Mouse (Mus musculus): Measurements from ENCODE around the gene Foxred2. TPM values are rescaled to one million over a fixed set of nuclear protein-coding genes. Genes with fewer than 3 reads are reported as not detected.

Gene Foxred2
- polyA plus RNA-seq, 1 experiment from 2014 or later = 0.55 TPM

- H3K36me3 ChIP-seq (ENCODE audit: control insufficient read depth, insufficient read depth, low read length) = no peaks in the 10 kb centered on the region
- H3K27ac ChIP-seq (replicated peaks in 1 of 2; ENCODE audit: control insufficient read depth in 1 of 2, insufficient read depth in 1 of 2, low read depth in 2 of 2, low read length in 2 of 2) = no peak overlapping the region
- no peak overlapping the region for H3K9ac ChIP-seq (ENCODE audit: low read length)
Observed at GRCm38 (mm10) chr15:77906545-77906944, 50.0 kb downstream of the Foxred2 start.

GRCm38 (mm10) chr15:77906081-77906480 is 50.4 kb downstream of the Foxred2 start:
- 75% methylated on average over 8 of the region's 8 CpGs for WGBS
- Histone ChIP-seq H3K4me3 (ENCODE audit: control insufficient read depth in 1 of 2, insufficient read depth in 1 of 2, low read depth in 1 of 2, low read length in 2 of 2) (no peak overlapping the region), H3K4me1 (ENCODE audit: control insufficient read depth in 2 of 2, insufficient read depth in 2 of 2, low read length in 2 of 2) (peaks cover 25 to 31% of the 10 kb centered on the region in 2 experiments), H3K4me2 (ENCODE audit: low read length) (peak overlapping the region; percentile 75; the same call in 1 of the 2 replicates), H3K27ac (replicated peaks in 1 of 2; ENCODE audit: control insufficient read depth in 1 of 2, insufficient read depth in 1 of 2, low read depth in 2 of 2, low read length in 2 of 2) (peak overlapping the region in 1 of 2 experiments; percentile 81; a peak in 2 of 4 replicates), H3K36me3 (ENCODE audit: control insufficient read depth, insufficient read depth, low read length) (no peaks in the 10 kb centered on the region), H3K27me3 (ENCODE audit: control insufficient read depth, insufficient read depth, low read length) (no peaks in the 10 kb centered on the region), H3K9ac (ENCODE audit: low read length) (peak overlapping the region; percentile 72; the same call in 1 of the 2 replicates), H3K9me3 (ENCODE audit: control insufficient read depth, low read length) (no peaks in the 10 kb centered on the region)
- ATAC-seq (ENCODE audit: insufficient number of reproducible peaks, insufficient read depth, low FRiP score, low read depth) = no peak

More at GRCm38 (mm10) chr15:77906545-77906944, 50.0 kb downstream of the Foxred2 start:
- WGBS = 47% methylated on average over 10 of the region's 10 CpGs
- Histone ChIP-seq H3K27me3 (ENCODE audit: control insufficient read depth, insufficient read depth, low read length) (no peaks in the 10 kb centered on the region), H3K4me3 (ENCODE audit: control insufficient read depth in 1 of 2, insufficient read depth in 1 of 2, low read depth in 1 of 2, low read length in 2 of 2) (no peak overlapping the region), H3K4me1 (ENCODE audit: control insufficient read depth in 2 of 2, insufficient read depth in 2 of 2, low read length in 2 of 2) (peaks cover 28 to 36% of the 10 kb centered on the region in 2 experiments), H3K9me3 (ENCODE audit: control insufficient read depth, low read length) (no peaks in the 10 kb centered on the region), H3K4me2 (ENCODE audit: low read length) (no peak overlapping the region)
- ATAC-seq (ENCODE audit: insufficient number of reproducible peaks, insufficient read depth, low FRiP score, low read depth) = no peak

- Histone ChIP-seq H3K9me3 (ENCODE audit: control insufficient read depth, low read length) (no peaks in the 10 kb centered on the region), H3K4me3 (ENCODE audit: control insufficient read depth in 1 of 2, insufficient read depth in 1 of 2, low read depth in 1 of 2, low read length in 2 of 2) (peak overlapping the region; percentile 38 to 40), H3K4me1 (ENCODE audit: control insufficient read depth in 2 of 2, insufficient read depth in 2 of 2, low read length in 2 of 2) (peaks cover 20 to 26% of the 10 kb centered on the region in 2 experiments), H3K27ac (replicated peaks in 1 of 2; ENCODE audit: control insufficient read depth in 1 of 2, insufficient read depth in 1 of 2, low read depth in 2 of 2, low read length in 2 of 2) (peak overlapping the region; percentile 72 to 81), H3K36me3 (ENCODE audit: control insufficient read depth, insufficient read depth, low read length) (no peaks in the 10 kb centered on the region), H3K4me2 (ENCODE audit: low read length) (peak overlapping the region; percentile 75), H3K9ac (ENCODE audit: low read length) (peak overlapping the region; percentile 72), H3K27me3 (ENCODE audit: control insufficient read depth, insufficient read depth, low read length) (no peaks in the 10 kb centered on the region)
- 6% methylated on average over 26 of the region's 26 CpGs for WGBS
- peak; percentile 78 for ATAC-seq (ENCODE audit: insufficient number of reproducible peaks, insufficient read depth, low FRiP score, low read depth)
Observed at GRCm38 (mm10) chr15:77905275-77905970, 51.1 kb downstream of the Foxred2 start.

DNA sequence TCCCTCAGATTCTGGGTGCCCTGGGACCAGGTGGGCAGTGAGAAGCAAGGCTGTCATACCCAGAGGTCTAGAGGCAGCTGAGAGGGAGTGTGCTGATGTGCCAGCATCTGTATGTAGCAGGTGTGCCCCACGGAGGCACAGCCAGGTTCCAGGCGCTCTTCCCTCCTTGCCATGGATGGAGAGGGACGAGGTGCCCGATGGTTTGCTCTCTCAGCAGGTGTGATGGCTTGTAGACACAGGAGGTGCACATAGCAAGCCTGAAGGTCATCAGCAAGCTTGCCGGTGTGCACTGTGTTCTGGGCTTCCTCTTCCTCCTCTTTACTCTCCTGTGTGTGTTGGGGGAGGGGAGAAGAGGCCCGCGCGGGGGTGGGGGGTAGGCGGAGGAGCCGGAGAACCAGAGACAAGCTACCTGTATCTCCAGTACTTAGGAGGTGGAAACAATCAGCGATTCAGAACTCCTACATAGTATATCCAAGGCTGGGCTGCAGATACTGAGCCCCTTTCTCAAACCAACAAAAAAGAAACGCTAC is 52.1 kb downstream of the Foxred2 start:
- no peak for ATAC-seq (ENCODE audit: insufficient number of reproducible peaks, insufficient read depth, low FRiP score, low read depth)
- H3K4me1 ChIP-seq (ENCODE audit: control insufficient read depth in 2 of 2, insufficient read depth in 2 of 2, low read length in 2 of 2) = peaks cover 20 to 26% of the 10 kb centered on the region in 2 experiments
- peak overlapping the region; percentile 16; the same call in 1 of the 2 replicates for H3K9ac ChIP-seq (ENCODE audit: low read length)

DNA sequence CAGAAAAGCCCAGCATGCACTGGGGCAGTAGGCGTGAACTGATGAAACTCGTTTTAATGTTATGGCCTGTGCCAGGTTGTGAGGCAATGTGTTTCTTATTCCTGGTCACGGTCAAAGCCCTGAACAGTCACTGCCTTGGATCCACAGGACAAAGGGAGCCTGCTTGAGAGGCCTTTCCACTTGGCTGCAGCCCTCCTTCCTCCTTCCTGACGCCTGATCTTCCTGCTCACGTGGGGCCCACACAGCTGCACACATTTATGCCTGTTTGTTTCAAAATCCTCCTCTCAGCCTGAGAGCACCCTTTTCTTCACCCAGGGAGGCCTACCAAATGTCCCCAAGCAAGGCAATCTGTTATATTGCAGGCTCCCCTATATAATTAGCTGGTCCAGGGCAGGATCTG is 53.3 kb downstream of the Foxred2 start:
- WGBS = 62% methylated on average over 5 of the region's 5 CpGs
- Histone ChIP-seq H3K4me3 (ENCODE audit: control insufficient read depth in 1 of 2, insufficient read depth in 1 of 2, low read depth in 1 of 2, low read length in 2 of 2) (no peak overlapping the region), H3K9me3 (ENCODE audit: control insufficient read depth, low read length) (no peaks in the 10 kb centered on the region), H3K27ac (replicated peaks in 1 of 2; ENCODE audit: control insufficient read depth in 1 of 2, insufficient read depth in 1 of 2, low read depth in 2 of 2, low read length in 2 of 2) (0 out of 4 replicates have a peak overlapping the region, but pooled peaks of 1 of the 2 experiments have one; percentile 16), H3K27me3 (ENCODE audit: control insufficient read depth, insufficient read depth, low read length) (no peaks in the 10 kb centered on the region), H3K4me2 (ENCODE audit: low read length) (no peak overlapping the region), H3K36me3 (ENCODE audit: control insufficient read depth, insufficient read depth, low read length) (no peaks in the 10 kb centered on the region), H3K9ac (ENCODE audit: low read length) (no peak overlapping the region), H3K4me1 (ENCODE audit: control insufficient read depth in 2 of 2, insufficient read depth in 2 of 2, low read length in 2 of 2) (peaks cover 20 to 26% of the 10 kb centered on the region in 2 experiments)
- ATAC-seq (ENCODE audit: insufficient number of reproducible peaks, insufficient read depth, low FRiP score, low read depth) = no peak

More for the DNA sequence above, 52.1 kb downstream of the Foxred2 start:
- H3K27ac ChIP-seq (replicated peaks in 1 of 2; ENCODE audit: control insufficient read depth in 1 of 2, insufficient read depth in 1 of 2, low read depth in 2 of 2, low read length in 2 of 2) = no peak overlapping the region
- H3K27me3 ChIP-seq (ENCODE audit: control insufficient read depth, insufficient read depth, low read length) = no peaks in the 10 kb centered on the region
- H3K9me3 ChIP-seq (ENCODE audit: control insufficient read depth, low read length) = no peaks in the 10 kb centered on the region
- no peak overlapping the region for H3K4me3 ChIP-seq (ENCODE audit: control insufficient read depth in 1 of 2, insufficient read depth in 1 of 2, low read depth in 1 of 2, low read length in 2 of 2)
- H3K36me3 ChIP-seq (ENCODE audit: control insufficient read depth, insufficient read depth, low read length) = no peaks in the 10 kb centered on the region
- peak overlapping the region; percentile 75 for H3K4me2 ChIP-seq (ENCODE audit: low read length)
- 17% methylated on average over 12 of the region's 12 CpGs for WGBS

DNA sequence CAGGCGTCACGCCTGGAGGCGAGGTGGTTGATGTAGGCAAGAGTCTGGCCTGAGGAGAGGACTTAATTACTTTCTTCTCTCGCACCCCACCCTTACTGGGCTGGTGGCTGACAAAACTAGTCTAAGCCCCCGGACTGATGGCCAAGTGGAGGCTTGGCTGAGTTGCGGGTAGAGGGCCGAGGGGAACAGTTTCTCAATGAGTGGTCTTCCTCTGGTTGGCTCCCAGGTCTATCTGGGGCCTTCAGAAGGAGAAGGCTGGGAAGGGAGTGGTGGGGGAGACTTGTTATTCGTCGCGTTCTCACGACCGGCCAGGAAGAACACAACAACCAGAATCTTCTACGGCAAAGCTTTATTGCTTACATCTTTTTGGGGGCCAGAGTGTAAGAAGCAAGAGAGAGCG is 61.6 kb downstream of the Foxred2 start:
- no peaks in the 10 kb centered on the region for H3K27me3 ChIP-seq (ENCODE audit: control insufficient read depth, insufficient read depth, low read length)
- no peak overlapping the region for H3K4me3 ChIP-seq (ENCODE audit: control insufficient read depth in 1 of 2, insufficient read depth in 1 of 2, low read depth in 1 of 2, low read length in 2 of 2)
- 89% methylated on average over 13 of the region's 14 CpGs for WGBS
- H3K9me3 ChIP-seq (ENCODE audit: control insufficient read depth, low read length) = no peaks in the 10 kb centered on the region
- H3K9ac ChIP-seq (ENCODE audit: low read length) = no peak overlapping the region
- peaks cover 0 to 5% of the 10 kb centered on the region in 2 experiments; a peak in 2 of 4 replicates for H3K4me1 ChIP-seq (ENCODE audit: control insufficient read depth in 2 of 2, insufficient read depth in 2 of 2, low read length in 2 of 2)
- no peak overlapping the region for H3K4me2 ChIP-seq (ENCODE audit: low read length)
- H3K27ac ChIP-seq (replicated peaks in 1 of 2; ENCODE audit: control insufficient read depth in 1 of 2, insufficient read depth in 1 of 2, low read depth in 2 of 2, low read length in 2 of 2) = no peak overlapping the region
- ATAC-seq (ENCODE audit: insufficient number of reproducible peaks, insufficient read depth, low FRiP score, low read depth) = no peak; the same call in 1 of the 2 replicates
- no peaks in the 10 kb centered on the region for H3K36me3 ChIP-seq (ENCODE audit: control insufficient read depth, insufficient read depth, low read length)

DNA sequence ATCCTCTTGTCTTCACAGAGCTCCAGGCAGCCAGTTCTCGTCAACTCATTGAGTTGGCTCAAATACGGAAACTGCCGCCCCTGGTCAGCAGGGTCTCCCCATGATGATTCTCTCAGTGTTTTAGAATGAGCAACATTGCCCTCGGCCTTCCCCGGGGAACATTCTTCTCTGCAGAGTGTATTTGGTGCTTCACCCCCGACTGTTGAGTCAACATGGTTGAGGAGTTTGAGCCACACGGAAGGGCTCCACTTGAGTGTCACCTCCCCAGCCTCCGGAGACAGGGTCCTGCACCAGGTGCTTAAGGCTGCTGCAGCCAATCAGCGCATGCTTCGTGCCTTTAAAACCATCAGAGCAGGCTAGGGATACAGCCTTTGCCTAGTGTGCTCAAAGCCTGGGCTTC is 63.2 kb downstream of the Foxred2 start:
- 51% methylated on average over 10 of the region's 10 CpGs for WGBS
- Histone ChIP-seq H3K9ac (ENCODE audit: low read length) (no peak overlapping the region), H3K27ac (replicated peaks in 1 of 2; ENCODE audit: control insufficient read depth in 1 of 2, insufficient read depth in 1 of 2, low read depth in 2 of 2, low read length in 2 of 2) (no peak overlapping the region), H3K4me2 (ENCODE audit: low read length) (no peak overlapping the region), H3K36me3 (ENCODE audit: control insufficient read depth, insufficient read depth, low read length) (no peaks in the 10 kb centered on the region), H3K4me1 (ENCODE audit: control insufficient read depth in 2 of 2, insufficient read depth in 2 of 2, low read length in 2 of 2) (peaks cover 0 to 5% of the 10 kb centered on the region in 2 experiments; a peak in 2 of 4 replicates), H3K9me3 (ENCODE audit: control insufficient read depth, low read length) (no peaks in the 10 kb centered on the region), H3K4me3 (ENCODE audit: control insufficient read depth in 1 of 2, insufficient read depth in 1 of 2, low read depth in 1 of 2, low read length in 2 of 2) (no peak overlapping the region), H3K27me3 (ENCODE audit: control insufficient read depth, insufficient read depth, low read length) (no peaks in the 10 kb centered on the region)
- ATAC-seq (ENCODE audit: insufficient number of reproducible peaks, insufficient read depth, low FRiP score, low read depth) = no peak
